Mouse (Mus musculus) neural tube, embryonic 14.5 days (tissue): ENCODE data around the gene Meis3. TPM values are rescaled to one million over a fixed set of nuclear protein-coding genes. Genes with fewer than 3 reads are reported as not detected.

Experiments used
- ATAC-seq: fragments of 200-750 bp; cut with Nextera tagmentation; 2 replicates; pipeline ENCODE4 v1.8.0; 2017; ENCODE audit warnings: low read depth, mild to moderate bottlenecking, moderate TSS enrichment, moderate library complexity
- H3K27ac ChIP-seq: fragments of 300-500 bp; sonication (generic); 2 replicates; pipeline ENCODE4 v1.5.1; 2014; ENCODE audit warnings: low read depth, mild to moderate bottlenecking, control low read depth, low read length, moderate library complexity, mixed read lengths
- H3K27me3 ChIP-seq: fragments of 300-500 bp; sonication (generic); 2 replicates; pipeline ENCODE4 v1.6.1; 2014; ENCODE audit warnings: low read length; ENCODE audit not compliant: control insufficient read depth, insufficient read depth
- H3K36me3 ChIP-seq: fragments of 300-500 bp; sonication (generic); 2 replicates; pipeline ENCODE4 v1.6.1; 2014; ENCODE audit warnings: low read length, mixed read lengths; ENCODE audit not compliant: control insufficient read depth, insufficient read depth
- H3K4me1 ChIP-seq: fragments of 300-500 bp; sonication (generic); 2 replicates; pipeline ENCODE4 v1.6.1; 2014; ENCODE audit warnings: low read length; ENCODE audit not compliant: control insufficient read depth, insufficient read depth
- H3K4me2 ChIP-seq: fragments of 300-500 bp; sonication (generic); 2 replicates; pipeline ENCODE4 v1.6.1; 2014; ENCODE audit warnings: mild to moderate bottlenecking, low read depth, low read length, control low read depth
- H3K4me3 ChIP-seq: fragments of 300-500 bp; sonication (generic); 2 replicates; pipeline ENCODE4 v1.5.1; 2014; ENCODE audit warnings: low read depth, low read length, control low read depth, mixed read lengths
- H3K9ac ChIP-seq: fragments of 300-500 bp; sonication (generic); replicated peaks from 2 replicates; pipeline ENCODE4 v1.6.1; 2014; ENCODE audit warnings: low read depth, mild to moderate bottlenecking, control low read depth, low read length, mixed read lengths
- H3K9me3 ChIP-seq: fragments of 300-500 bp; sonication (generic); 2 replicates; pipeline ENCODE4 v1.6.1; 2016; ENCODE audit warnings: low read length; ENCODE audit not compliant: control insufficient read depth
- WGBS: fragments of 180-500 bp; shearing (Covaris S2); extraction: QIAGEN DNeasy Blood & Tissue Kit; methylation state at CpG from one replicate; pipeline ENCODE4 v1.1.7; 2014; 5-methylcytosine and 5-hydroxymethylcytosine counted together
- polyA plus RNA-seq: library from polyadenylated mRNA; unstranded; fragments of >200 nt; fragmentation: Nextera tagmentation; extraction: Ambion mirVana; gene quantifications from 2 replicates; pipeline ENCODE4 v1.2.1, GENCODE M21; 2014

The Meis3 gene
- polyA plus RNA-seq, 1 experiment from 2014 or later: 127 TPM

DNA sequence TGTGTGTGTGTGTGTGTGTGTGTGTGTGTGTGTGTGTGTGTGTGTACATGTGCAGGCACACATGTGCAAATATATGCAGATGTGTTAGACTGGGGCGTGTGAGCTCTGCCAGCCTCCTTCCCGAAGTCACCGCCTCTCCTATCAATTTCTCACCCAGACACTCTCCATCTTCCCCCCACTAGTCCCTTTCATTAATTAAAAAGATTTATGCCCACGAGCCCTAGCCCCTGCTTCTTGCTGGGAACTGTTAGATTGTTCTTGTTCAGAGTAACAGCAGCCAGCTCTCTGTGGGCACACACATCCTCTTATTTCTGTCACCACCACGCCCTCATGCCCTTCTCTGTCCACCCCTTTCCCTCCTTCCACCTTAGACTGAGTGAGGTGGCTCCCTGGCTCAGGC lies 1.7 kb upstream of the Meis3 start:
- Histone ChIP-seq H3K4me2 (peak overlapping the region; percentile 69; the same call in 1 of the 2 replicates), H3K4me3 (no peak overlapping the region), H3K4me1 (peaks cover 29% of the 10 kb centered on the region), H3K27ac (peak overlapping the region; percentile 90), H3K9me3 (no peaks in the 10 kb centered on the region), H3K36me3 (peaks cover 5% of the 10 kb centered on the region; the same call in 1 of the 2 replicates), H3K27me3 (no peaks in the 10 kb centered on the region), H3K9ac (0 out of 2 replicates have a peak overlapping the region, but pooled peaks have one; percentile 12)
- peak; percentile 13; the same call in 1 of the 2 replicates for ATAC-seq
- 3% methylated on average over 5 of the region's 5 CpGs for WGBS

DNA sequence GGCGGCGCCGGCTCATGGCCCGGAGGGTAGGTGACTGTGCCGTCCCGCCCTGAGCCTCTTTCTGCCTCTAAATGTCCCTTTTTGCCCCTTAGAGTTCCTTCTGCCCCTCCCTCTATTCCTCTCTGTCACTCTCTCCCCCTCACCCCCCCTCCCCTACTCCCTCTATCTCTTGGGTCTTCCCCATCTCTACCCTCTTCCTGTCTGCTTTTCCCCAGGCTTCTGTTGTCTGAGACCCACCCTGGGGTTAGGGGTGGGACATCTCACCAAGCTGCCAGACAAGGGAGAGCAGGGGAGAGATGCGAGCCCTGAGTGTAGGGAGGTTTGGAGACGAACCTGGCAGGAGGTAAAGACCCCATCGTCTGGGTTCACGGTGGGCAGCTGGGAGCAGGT lies 647 bp downstream of the Meis3 start:
- Histone ChIP-seq H3K4me2 (peak overlapping the region; percentile 69), H3K36me3 (peaks cover 18% of the 10 kb centered on the region; the same call in 1 of the 2 replicates), H3K9me3 (no peaks in the 10 kb centered on the region), H3K27ac (peak overlapping the region; percentile 90), H3K4me3 (peak overlapping the region; percentile 80), H3K4me1 (peaks cover 29% of the 10 kb centered on the region), H3K27me3 (no peaks in the 10 kb centered on the region), H3K9ac (peak overlapping the region; percentile 86)
- 0% methylated on average over 10 of the region's 10 CpGs for WGBS
- ATAC-seq: peak; percentile 16

DNA sequence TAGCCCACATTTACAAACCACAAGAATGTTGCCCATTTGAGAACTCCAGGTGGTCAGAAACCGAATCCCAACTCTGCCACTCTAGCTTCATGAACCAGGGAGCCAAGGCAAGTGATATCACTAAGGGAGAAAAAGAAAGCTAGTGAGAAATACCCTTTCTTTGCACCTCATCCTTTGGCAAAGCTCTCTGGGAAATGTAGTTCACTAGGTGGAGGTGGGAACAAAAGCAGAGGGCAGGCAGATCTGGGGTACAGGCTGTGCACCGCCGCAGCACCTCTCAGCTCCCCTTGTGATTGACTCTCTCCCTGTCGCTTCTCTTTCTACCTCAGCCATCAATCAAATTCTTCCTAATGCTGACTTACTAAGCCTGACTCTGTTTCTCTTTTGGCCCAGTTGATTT lies 3.2 kb downstream of the Meis3 start:
- ATAC-seq: no peak
- Histone ChIP-seq H3K4me1 (peaks cover 20% of the 10 kb centered on the region), H3K4me2 (no peak overlapping the region), H3K9me3 (no peaks in the 10 kb centered on the region), H3K9ac (no peak overlapping the region), H3K36me3 (peaks cover 18% of the 10 kb centered on the region; the same call in 1 of the 2 replicates), H3K4me3 (no peak overlapping the region), H3K27ac (no peak overlapping the region), H3K27me3 (no peaks in the 10 kb centered on the region)
- WGBS: 91% methylated on average over 4 of the region's 4 CpGs

DNA sequence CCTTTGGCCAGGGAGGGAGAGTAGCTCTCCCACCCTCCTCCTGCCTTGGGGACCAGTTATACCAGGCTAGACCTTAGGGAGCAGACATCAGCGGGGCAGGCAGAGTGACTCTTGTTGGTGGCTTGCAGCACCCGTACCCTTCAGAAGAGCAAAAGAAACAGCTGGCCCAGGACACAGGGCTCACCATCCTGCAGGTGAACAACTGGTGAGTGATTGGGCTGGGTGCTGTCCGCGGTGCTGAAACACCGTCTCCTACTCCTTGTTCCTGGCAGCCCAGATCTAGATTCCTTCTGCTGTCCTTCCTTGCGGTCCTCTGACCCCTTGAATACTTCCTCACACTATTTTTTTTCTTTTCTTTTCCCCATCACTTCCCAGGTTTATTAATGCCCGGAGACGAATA lies 8.8 kb downstream of the Meis3 start:
- peaks cover 34% of the 10 kb centered on the region for H3K36me3 ChIP-seq
- 34% methylated on average over 8 of the region's 8 CpGs for WGBS
- no peak overlapping the region for H3K9ac ChIP-seq
- no peaks in the 10 kb centered on the region for H3K9me3 ChIP-seq
- no peaks in the 10 kb centered on the region for H3K27me3 ChIP-seq
- H3K27ac ChIP-seq: no peak overlapping the region
- no peak for ATAC-seq
- no peaks in the 10 kb centered on the region for H3K4me1 ChIP-seq
- no peak overlapping the region for H3K4me3 ChIP-seq
- no peak overlapping the region for H3K4me2 ChIP-seq

DNA sequence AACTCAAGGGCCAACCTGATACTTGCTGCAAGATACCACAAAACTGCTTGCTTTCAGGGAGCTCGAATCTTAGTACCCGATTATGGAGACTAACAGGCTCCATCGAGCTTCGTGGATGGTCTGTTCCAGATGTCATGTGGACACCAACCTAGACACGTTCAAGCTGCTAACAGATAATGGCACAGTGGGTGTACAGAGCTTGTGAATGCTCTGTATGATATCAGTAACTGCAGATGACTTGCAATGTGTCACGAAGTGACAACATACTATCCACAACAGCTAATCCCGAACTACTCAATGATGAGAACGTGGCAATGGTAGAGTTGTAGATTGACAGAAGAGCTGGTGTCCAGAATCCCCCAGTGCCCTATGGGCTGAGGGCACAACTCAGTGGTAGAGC lies 12.6 kb downstream of the Meis3 start:
- peaks cover 21% of the 10 kb centered on the region for H3K36me3 ChIP-seq
- no peak overlapping the region for H3K4me2 ChIP-seq
- peaks cover 3% of the 10 kb centered on the region; the same call in 1 of the 2 replicates for H3K4me1 ChIP-seq
- H3K27me3 ChIP-seq: no peaks in the 10 kb centered on the region
- ATAC-seq: no peak
- H3K4me3 ChIP-seq: no peak overlapping the region
- WGBS: 86% methylated on average over 8 of the region's 8 CpGs
- no peaks in the 10 kb centered on the region for H3K9me3 ChIP-seq
- no peak overlapping the region for H3K27ac ChIP-seq
- H3K9ac ChIP-seq: no peak overlapping the region

DNA sequence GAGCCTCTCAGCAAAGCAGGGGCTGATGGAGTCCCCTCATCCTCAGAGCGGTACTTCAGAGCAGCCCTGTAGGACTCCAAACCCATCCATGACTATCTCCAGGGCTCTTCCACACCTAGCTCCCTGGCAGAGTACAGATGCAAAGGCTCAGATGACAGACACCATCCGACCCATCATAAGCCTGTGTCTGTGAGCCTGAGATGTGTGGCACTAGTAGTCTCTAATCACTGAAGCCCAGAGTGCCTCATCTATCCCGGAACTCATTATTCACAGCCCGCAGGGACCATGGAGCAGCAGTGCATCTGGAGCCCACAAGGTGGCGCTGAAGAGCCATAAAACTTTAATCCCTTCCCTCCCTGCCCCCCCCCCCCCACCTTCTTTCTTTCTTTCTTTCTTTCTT lies 17.4 kb downstream of the Meis3 start:
- no peak overlapping the region for H3K4me3 ChIP-seq
- no peak overlapping the region for H3K27ac ChIP-seq
- no peaks in the 10 kb centered on the region for H3K9me3 ChIP-seq
- H3K4me2 ChIP-seq: no peak overlapping the region
- peaks cover 3% of the 10 kb centered on the region; the same call in 1 of the 2 replicates for H3K4me1 ChIP-seq
- no peaks in the 10 kb centered on the region for H3K36me3 ChIP-seq
- H3K9ac ChIP-seq: no peak overlapping the region
- ATAC-seq: peak; percentile 58; the same call in 1 of the 2 replicates
- no peaks in the 10 kb centered on the region for H3K27me3 ChIP-seq
- WGBS: 22% methylated on average over 5 of the region's 5 CpGs

DNA sequence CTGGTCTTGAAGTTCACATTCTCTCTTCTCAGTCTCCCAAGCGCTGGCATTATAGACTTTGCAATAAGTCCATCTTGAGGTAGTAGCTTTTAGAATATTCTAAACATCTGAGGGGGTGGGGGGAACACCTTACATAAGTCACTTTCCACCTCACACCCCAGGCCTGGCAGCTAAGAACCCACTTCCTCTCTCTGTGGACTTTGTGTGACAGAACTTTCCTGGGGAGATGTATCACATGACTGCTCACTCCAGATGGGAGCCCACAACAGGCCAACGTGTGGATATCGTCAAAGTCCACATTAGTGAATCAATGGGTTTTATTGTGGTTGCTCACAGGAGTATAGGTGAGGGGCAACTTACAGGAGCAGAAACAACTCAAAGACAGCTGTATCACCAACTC lies 18.8 kb downstream of the Meis3 start:
- WGBS: 50% methylated on average over 3 of the region's 3 CpGs
- no peak for ATAC-seq
- no peak overlapping the region for H3K4me2 ChIP-seq

DNA sequence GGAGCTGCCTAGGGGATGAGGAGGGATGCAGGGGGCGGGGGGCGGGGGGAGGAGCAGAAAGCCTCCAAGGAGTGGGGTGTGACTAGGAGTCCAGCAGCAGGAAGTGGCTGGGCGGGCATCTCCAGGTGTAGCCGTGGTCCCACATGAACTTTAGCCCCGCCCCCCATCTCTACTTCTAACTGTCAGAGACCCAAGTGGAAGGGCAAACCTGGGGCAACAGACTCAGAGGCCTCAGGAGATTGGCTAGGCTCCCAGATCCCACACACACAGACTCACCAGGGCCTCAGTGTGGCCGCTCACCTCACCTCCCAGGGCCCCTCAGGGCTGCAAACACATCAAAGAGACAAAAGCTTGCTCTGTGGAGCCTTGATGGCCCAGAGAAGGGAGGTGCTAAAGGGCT lies 21.7 kb downstream of the Meis3 start:
- Histone ChIP-seq H3K9ac (no peak overlapping the region), H3K4me1 (peaks cover 3% of the 10 kb centered on the region; the same call in 1 of the 2 replicates), H3K36me3 (peaks cover 31% of the 10 kb centered on the region), H3K4me3 (no peak overlapping the region), H3K27me3 (no peaks in the 10 kb centered on the region), H3K4me2 (no peak overlapping the region), H3K9me3 (no peaks in the 10 kb centered on the region), H3K27ac (no peak overlapping the region)
- WGBS: 61% methylated on average over 6 of the region's 6 CpGs
- no peak for ATAC-seq

More for the DNA sequence above, 18.8 kb downstream of the Meis3 start:
- H3K9ac ChIP-seq: no peak overlapping the region
- H3K27me3 ChIP-seq: no peaks in the 10 kb centered on the region
- peaks cover 3% of the 10 kb centered on the region; the same call in 1 of the 2 replicates for H3K4me1 ChIP-seq
- no peaks in the 10 kb centered on the region for H3K9me3 ChIP-seq
- H3K27ac ChIP-seq: no peak overlapping the region
- peaks cover 10% of the 10 kb centered on the region for H3K36me3 ChIP-seq
- H3K4me3 ChIP-seq: no peak overlapping the region

DNA sequence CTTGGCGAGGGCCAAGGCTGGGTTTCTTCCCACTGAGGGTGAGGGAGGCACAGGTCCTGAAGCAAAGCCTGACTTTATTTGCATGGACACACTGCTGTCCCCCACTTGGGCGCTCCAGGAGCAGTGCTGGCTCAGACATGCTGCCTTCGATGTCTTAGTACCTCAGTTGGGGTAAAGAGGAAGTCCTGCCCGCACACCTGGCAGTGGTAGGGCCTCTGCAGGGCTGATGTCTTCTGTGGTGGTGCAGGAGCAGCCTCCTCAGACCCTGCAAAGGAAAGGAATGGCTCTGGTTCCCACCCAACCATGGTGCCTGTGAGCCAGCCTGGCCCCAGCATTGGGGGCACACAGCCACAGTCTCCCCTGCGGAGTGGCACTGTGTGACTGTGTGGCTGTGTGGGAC lies 22.3 kb downstream of the Meis3 start:
- peaks cover 2% of the 10 kb centered on the region; the same call in 1 of the 2 replicates for H3K4me1 ChIP-seq
- H3K4me2 ChIP-seq: no peak overlapping the region
- H3K27ac ChIP-seq: no peak overlapping the region
- no peaks in the 10 kb centered on the region for H3K27me3 ChIP-seq
- no peak for ATAC-seq
- no peak overlapping the region for H3K4me3 ChIP-seq
- H3K36me3 ChIP-seq: peaks cover 36% of the 10 kb centered on the region
- no peaks in the 10 kb centered on the region for H3K9me3 ChIP-seq
- 75% methylated on average over 5 of the region's 5 CpGs for WGBS
- no peak overlapping the region for H3K9ac ChIP-seq
